Mouse (Mus musculus) hindbrain, postnatal 0 days (tissue): ENCODE data around the gene Dab2ip. TPM values are rescaled to one million over a fixed set of nuclear protein-coding genes. Genes with fewer than 3 reads are reported as not detected.

Experiments used
- ATAC-seq: fragments of 200-750 bp; cut with Nextera tagmentation; 2 replicates; pipeline ENCODE4 v1.8.0; 2017; ENCODE audit warnings: mild to moderate bottlenecking, moderate TSS enrichment, moderate library complexity
- DNase-seq: peaks from one replicate; pipeline ENCODE4 v3.0.0-alpha.2; 2015; ENCODE audit warnings: low spot score
- H3K27ac ChIP-seq: fragments of 300-500 bp; sonication (generic); 2 replicates; pipeline ENCODE4 v1.5.1; 2014; ENCODE audit warnings: mild to moderate bottlenecking
- H3K27me3 ChIP-seq: fragments of 300-500 bp; sonication (generic); 2 replicates; pipeline ENCODE4 v1.6.1; 2014; ENCODE audit warnings: low read length, mixed read lengths; ENCODE audit not compliant: insufficient read depth
- H3K36me3 ChIP-seq: fragments of 300-500 bp; sonication (generic); 2 replicates; pipeline ENCODE4 v1.6.1; 2014; ENCODE audit warnings: low read length, mixed read lengths; ENCODE audit not compliant: insufficient read depth
- H3K4me1 ChIP-seq: fragments of 300-500 bp; sonication (generic); 2 replicates; pipeline ENCODE4 v1.6.1; 2014; ENCODE audit warnings: antibody characterized with exemption, low read length, mixed read lengths; ENCODE audit not compliant: insufficient read depth
- H3K4me2 ChIP-seq: fragments of 300-500 bp; sonication (generic); 2 replicates; pipeline ENCODE4 v1.6.1; 2014; ENCODE audit warnings: low read depth, mild to moderate bottlenecking, low read length, moderate library complexity, mixed read lengths
- H3K4me3 ChIP-seq: fragments of 300-500 bp; sonication (generic); 2 replicates; pipeline ENCODE4 v1.5.1; 2014; ENCODE audit warnings: low read length
- H3K9ac ChIP-seq: fragments of 300-500 bp; sonication (generic); replicated peaks from 2 replicates; pipeline ENCODE4 v1.6.1; 2014; ENCODE audit warnings: mild to moderate bottlenecking, low read length, moderate library complexity, mixed read lengths
- H3K9me3 ChIP-seq: fragments of 300-500 bp; sonication (generic); 2 replicates; pipeline ENCODE4 v1.6.1; 2016; ENCODE audit warnings: low read length, mixed read lengths
- CTCF ChIP-seq: IDR thresholded peaks from 2 replicates; pipeline ENCODE4 v1.5.1; 2016; ENCODE audit warnings: antibody characterized with exemption, control low read depth, low read depth
- WGBS: fragments of 180-500 bp; shearing (Covaris S2); extraction: QIAGEN DNeasy Blood & Tissue Kit; methylation state at CpG from one replicate; pipeline ENCODE4 v1.1.7; 2014; 5-methylcytosine and 5-hydroxymethylcytosine counted together
- polyA plus RNA-seq: library from polyadenylated mRNA; unstranded; fragments of >200 nt; fragmentation: Nextera tagmentation; extraction: Ambion mirVana; gene quantifications from 2 replicates; pipeline ENCODE4 v1.2.1, GENCODE M21; 2015
- total RNA-seq: library from RNA; depleted of rRNA; stranded (reverse); fragments of >200 nt; gene quantifications from 2 replicates; pipeline ENCODE4 v1.2.3, GENCODE M21; 2014

The Dab2ip gene
- total and polyA plus RNA-seq, 2 experiments from 2014 or later: 64.5 to 161 TPM

- no peaks in the 10 kb centered on the region for H3K36me3 ChIP-seq
- no peak overlapping the region for H3K9ac ChIP-seq
- no peak overlapping the region for H3K4me3 ChIP-seq
- TF ChIP-seq CTCF: no peak
- H3K9me3 ChIP-seq: no peaks in the 10 kb centered on the region
- no peak for DNase-seq
- no peak overlapping the region for H3K4me2 ChIP-seq
- H3K27ac ChIP-seq: 0 out of 2 replicates have a peak overlapping the region, but pooled peaks have one; percentile 32
- WGBS: 11% methylated on average over 3 of the region's 3 CpGs
- peaks cover 37% of the 10 kb centered on the region for H3K4me1 ChIP-seq
- no peaks in the 10 kb centered on the region for H3K27me3 ChIP-seq
- ATAC-seq: peak; percentile 13; the same call in 1 of the 2 replicates
These were observed 125.9 kb downstream of the Dab2ip start for GRCm38 (mm10) chr2:35684005-35684404.

GRCm38 (mm10) chr2:35684735-35685312 is 126.8 kb downstream of the Dab2ip start:
- 32% methylated on average over 9 of the region's 9 CpGs for WGBS
- H3K9me3 ChIP-seq: no peaks in the 10 kb centered on the region
- no peak overlapping the region for H3K9ac ChIP-seq
- H3K4me3 ChIP-seq: no peak overlapping the region
- DNase-seq (no peak), ATAC-seq (no peak)
- no peak overlapping the region for H3K27ac ChIP-seq
- no peak for TF ChIP-seq CTCF
- no peak overlapping the region for H3K4me2 ChIP-seq
- no peaks in the 10 kb centered on the region for H3K36me3 ChIP-seq
- peaks cover 36% of the 10 kb centered on the region for H3K4me1 ChIP-seq
- no peaks in the 10 kb centered on the region for H3K27me3 ChIP-seq

GRCm38 (mm10) chr2:35686104-35686503 is 128.0 kb downstream of the Dab2ip start:
- Histone ChIP-seq H3K36me3 (no peaks in the 10 kb centered on the region), H3K4me1 (peaks cover 41% of the 10 kb centered on the region), H3K4me2 (no peak overlapping the region), H3K9ac (no peak overlapping the region), H3K4me3 (no peak overlapping the region), H3K9me3 (no peaks in the 10 kb centered on the region), H3K27ac (no peak overlapping the region), H3K27me3 (no peaks in the 10 kb centered on the region)
- DNase-seq (peak; percentile 71), ATAC-seq (no peak)
- no peak for TF ChIP-seq CTCF
- 40% methylated on average over 7 of the region's 7 CpGs for WGBS

- Histone ChIP-seq H3K4me2 (no peak overlapping the region), H3K27ac (no peak overlapping the region), H3K36me3 (no peaks in the 10 kb centered on the region), H3K27me3 (no peaks in the 10 kb centered on the region), H3K4me1 (peaks cover 44% of the 10 kb centered on the region), H3K9ac (no peak overlapping the region), H3K9me3 (no peaks in the 10 kb centered on the region), H3K4me3 (no peak overlapping the region)
- no peak for TF ChIP-seq CTCF
- WGBS: 62% methylated on average over 5 of the region's 5 CpGs
- DNase-seq (no peak), ATAC-seq (no peak)
These were observed 129.5 kb downstream of the Dab2ip start for GRCm38 (mm10) chr2:35687557-35688070.

- DNase-seq (no peak), ATAC-seq (no peak)
- Histone ChIP-seq H3K9ac (no peak overlapping the region), H3K27ac (no peak overlapping the region), H3K4me1 (peaks cover 44% of the 10 kb centered on the region), H3K27me3 (no peaks in the 10 kb centered on the region), H3K4me2 (no peak overlapping the region), H3K36me3 (no peaks in the 10 kb centered on the region), H3K4me3 (no peak overlapping the region), H3K9me3 (no peaks in the 10 kb centered on the region)
- WGBS: 58% methylated on average over 4 of the region's 4 CpGs
- no peak for TF ChIP-seq CTCF
These were observed 130.1 kb downstream of the Dab2ip start for GRCm38 (mm10) chr2:35688121-35688520.

- Histone ChIP-seq H3K27ac (no peak overlapping the region), H3K4me3 (no peak overlapping the region), H3K9me3 (no peaks in the 10 kb centered on the region), H3K4me2 (no peak overlapping the region), H3K36me3 (no peaks in the 10 kb centered on the region), H3K4me1 (peaks cover 44% of the 10 kb centered on the region), H3K9ac (no peak overlapping the region), H3K27me3 (no peaks in the 10 kb centered on the region)
- DNase-seq (no peak), ATAC-seq (no peak)
- 87% methylated on average over 5 of the region's 5 CpGs for WGBS
- TF ChIP-seq CTCF: no peak
These were observed 130.5 kb downstream of the Dab2ip start for GRCm38 (mm10) chr2:35688581-35688980.

- Histone ChIP-seq H3K27me3 (no peaks in the 10 kb centered on the region), H3K4me3 (no peak overlapping the region), H3K27ac (no peak overlapping the region), H3K9me3 (no peaks in the 10 kb centered on the region), H3K36me3 (no peaks in the 10 kb centered on the region), H3K4me2 (no peak overlapping the region), H3K4me1 (peaks cover 34% of the 10 kb centered on the region), H3K9ac (no peak overlapping the region)
- WGBS: 75% methylated on average over 2 of the region's 2 CpGs
- ATAC-seq (no peak), DNase-seq (no peak)
- 0 out of 2 replicates have a peak, but pooled peaks have one; percentile 18 for TF ChIP-seq CTCF
These were observed 131.8 kb downstream of the Dab2ip start for GRCm38 (mm10) chr2:35689881-35690280.
